Mouse (Mus musculus) C2C12 (cell line): Measurements from ENCODE around the gene E4f1.

ENCODE experiments used
- CEBPB ChIP-seq: IDR thresholded peaks from one replicate; pipeline ENCODE4 v1.6.1; 2011; ENCODE audit warnings: low read depth, mild to moderate bottlenecking, control low read depth, moderate library complexity
- CTCF ChIP-seq: IDR thresholded peaks from one replicate; pipeline ENCODE4 v1.5.1; 2011; ENCODE audit not compliant: control insufficient read depth, insufficient read depth, insufficient read length
- MAX ChIP-seq: IDR thresholded peaks from one replicate; pipeline ENCODE4 v1.6.1; 2011; ENCODE audit warnings: mild to moderate bottlenecking, control low read depth
- MYOD1 ChIP-seq: IDR thresholded peaks from one replicate; pipeline ENCODE4 v1.6.1; 2011; ENCODE audit warnings: low read depth; ENCODE audit not compliant: control insufficient read depth, insufficient read length
- MYOG ChIP-seq: IDR thresholded peaks from one replicate; pipeline ENCODE4 v1.6.1; 2011; ENCODE audit not compliant: control insufficient read depth, insufficient read length; ENCODE audit errors: extremely low read depth
- USF1 ChIP-seq: IDR thresholded peaks from one replicate; pipeline ENCODE4 v1.6.1; 2011; ENCODE audit warnings: low read depth, mild to moderate bottlenecking, control low read depth, moderate library complexity

DNA sequence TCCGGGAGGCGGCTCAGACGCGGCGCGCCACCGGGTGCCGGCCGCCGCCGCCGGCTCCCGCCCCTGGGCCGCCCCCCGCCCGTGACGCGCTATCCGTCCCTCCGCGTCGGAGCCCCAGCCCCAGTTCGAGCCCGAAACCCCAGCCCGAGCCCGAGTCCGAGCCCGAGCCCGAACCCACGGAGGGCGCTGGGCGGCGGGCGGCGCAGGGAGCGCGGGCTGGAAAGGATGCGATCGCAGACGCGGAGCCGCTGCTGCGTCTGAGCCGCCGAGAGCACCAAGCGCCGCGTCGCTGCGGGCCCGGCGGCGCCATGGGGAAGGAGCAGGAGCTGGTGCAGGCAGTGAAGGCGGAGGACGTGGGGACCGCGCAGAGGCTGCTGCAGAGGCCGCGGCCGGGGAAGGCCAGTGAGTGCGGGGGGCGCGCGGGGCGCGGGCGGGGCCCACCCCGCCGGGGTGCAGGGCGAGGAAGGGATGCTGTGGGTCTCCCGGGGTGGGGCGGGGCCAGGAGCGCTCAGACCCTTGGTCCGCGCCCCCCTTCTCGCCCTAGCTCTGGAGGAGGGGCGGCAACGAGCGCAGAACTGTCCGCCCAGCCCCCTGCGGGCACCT lies 18.6 kb upstream of the E4f1 start:
- TF ChIP-seq MYOD1 = no peak
- no peak for TF ChIP-seq USF1
- no peak for TF ChIP-seq CTCF
- TF ChIP-seq MAX = no peak
- TF ChIP-seq CEBPB = no peak
- TF ChIP-seq MYOG = no peak
